Mouse (Mus musculus) ES-Bruce4 (cell line): ENCODE measurements around the gene Tnrc6a. TPM values are rescaled to one million over a fixed set of nuclear protein-coding genes. Genes with fewer than 3 reads are reported as not detected.

Experiments used
- H3K27ac ChIP-seq: 2 replicates; pipeline ENCODE4 v1.5.1; 2012; ENCODE audit warnings: low read length, inconsistent platforms; ENCODE audit not compliant: insufficient read depth
- H3K27me3 ChIP-seq: 2 replicates; pipeline ENCODE4 v1.6.1; 2012; ENCODE audit warnings: mild to moderate bottlenecking, low read length, inconsistent platforms; ENCODE audit not compliant: control insufficient read depth, poor library complexity, insufficient read depth, severe bottlenecking
- H3K36me3 ChIP-seq: 2 replicates; pipeline ENCODE4 v1.6.1; 2012; ENCODE audit warnings: inconsistent platforms, mild to moderate bottlenecking, low read length, moderate library complexity; ENCODE audit not compliant: control insufficient read depth, poor library complexity, insufficient read depth, severe bottlenecking
- H3K4me1 ChIP-seq: one replicate; pipeline ENCODE4 v1.8.1; 2011; ENCODE audit warnings: low read length; ENCODE audit not compliant: control insufficient read depth, insufficient read depth
- H3K4me3 ChIP-seq: 2 replicates; pipeline ENCODE4 v1.5.1; 2011; ENCODE audit warnings: low read depth, mild to moderate bottlenecking, low read length
- H3K9ac ChIP-seq: 2 replicates; pipeline ENCODE4 v1.6.1; 2012; ENCODE audit warnings: low read depth, mild to moderate bottlenecking, inconsistent platforms; ENCODE audit not compliant: poor library complexity, severe bottlenecking
- H3K9me3 ChIP-seq: replicated peaks from 2 replicates; pipeline ENCODE4 v1.6.1; 2012; ENCODE audit warnings: mild to moderate bottlenecking, low read length, inconsistent platforms; ENCODE audit not compliant: control insufficient read depth, poor library complexity, insufficient read depth, severe bottlenecking
- CTCF ChIP-seq: IDR thresholded peaks from one replicate; pipeline ENCODE4 v1.8.1; 2011; ENCODE audit warnings: low read depth, low read length
- EP300 ChIP-seq: IDR thresholded peaks from 2 replicates; pipeline ENCODE4 v1.6.1; 2011; ENCODE audit warnings: low read depth, low read length; ENCODE audit not compliant: insufficient read depth
- POLR2A ChIP-seq: IDR thresholded peaks from one replicate; pipeline ENCODE4 v1.8.1; 2011; ENCODE audit warnings: low read length; ENCODE audit not compliant: insufficient read depth
- polyA plus RNA-seq: library from polyadenylated mRNA; stranded (reverse); fragments of >200 nt; gene quantifications from 2 replicates; pipeline ENCODE4 v1.2.4, GENCODE M21; 2011; ENCODE audit warnings: low read depth; ENCODE audit not compliant: missing spikeins, insufficient read depth, insufficient read length

The Tnrc6a gene
- polyA plus RNA-seq, 1 experiment = 119 TPM

DNA sequence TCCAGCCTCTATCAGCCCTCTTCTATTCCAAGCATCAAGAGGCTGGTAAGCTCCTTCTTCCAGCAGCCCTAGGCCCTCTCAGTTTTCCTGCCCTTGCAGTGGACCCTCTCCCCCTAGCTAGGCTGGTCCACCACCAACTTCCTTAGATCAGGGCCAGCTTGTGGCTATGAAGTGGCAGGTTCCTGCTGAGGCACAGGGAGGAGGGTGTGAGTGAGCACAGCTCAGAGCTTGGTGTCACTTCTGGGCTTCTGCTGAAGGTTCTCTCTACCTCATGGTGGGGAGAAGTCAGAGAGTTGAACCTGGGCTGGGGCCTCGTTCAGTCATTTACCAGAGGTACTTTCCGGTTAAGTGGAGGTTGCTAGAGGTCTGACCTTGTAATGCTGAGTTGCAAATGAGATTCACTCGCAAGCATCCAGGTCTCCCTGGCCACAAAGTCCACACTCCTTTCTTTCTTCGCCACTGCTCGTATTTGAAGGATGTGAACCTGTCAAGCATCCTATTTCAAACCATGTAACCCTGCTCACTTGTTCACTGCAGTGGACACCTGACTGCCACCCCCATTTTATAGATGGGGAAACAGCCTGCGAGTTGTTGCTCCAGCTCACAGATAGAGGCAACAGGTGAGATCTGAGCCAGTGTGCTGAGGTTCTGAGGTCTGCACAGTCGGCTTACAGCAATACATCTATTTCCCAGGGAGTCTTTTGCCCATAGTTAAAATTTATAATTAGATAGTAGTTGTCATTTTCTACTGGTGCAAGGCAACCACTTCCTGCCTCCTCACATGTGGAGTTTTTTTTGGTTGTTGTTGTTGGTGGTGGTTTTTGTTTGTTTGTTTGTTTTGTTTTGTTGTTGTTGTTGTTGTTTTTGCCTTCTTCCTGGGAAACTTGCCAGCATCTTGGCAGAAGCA is 94.0 kb downstream of the Tnrc6a start:
- peaks cover 13% of the 10 kb centered on the region for H3K4me1 ChIP-seq
- no peaks in the 10 kb centered on the region for H3K9me3 ChIP-seq
- no peaks in the 10 kb centered on the region for H3K36me3 ChIP-seq
- no peak overlapping the region for H3K9ac ChIP-seq
- H3K27ac ChIP-seq = peak overlapping the region; percentile 80
- no peak overlapping the region for H3K4me3 ChIP-seq
- no peak for TF ChIP-seq CTCF
- no peak for TF ChIP-seq EP300
- no peak for TF ChIP-seq POLR2A
- no peaks in the 10 kb centered on the region for H3K27me3 ChIP-seq

DNA sequence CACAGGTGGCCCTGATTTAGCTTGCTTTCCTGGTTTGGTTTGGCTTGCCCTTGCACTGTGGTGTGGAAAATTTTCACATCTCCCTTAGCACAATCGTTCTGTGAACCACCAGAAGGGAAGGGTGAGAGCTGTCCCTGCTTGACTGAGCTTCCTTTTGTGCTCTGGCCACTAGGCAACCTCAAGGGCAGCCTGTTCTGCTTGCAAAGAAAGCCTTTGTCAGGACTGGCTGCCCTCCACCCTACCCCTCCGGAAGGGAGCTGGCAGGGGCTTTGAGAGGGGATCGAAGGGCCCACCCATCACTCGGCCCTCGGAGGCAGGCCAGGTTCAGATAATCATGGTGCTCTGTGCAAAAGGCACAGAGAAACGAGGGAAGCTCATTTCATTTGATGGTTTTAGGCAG is 94.9 kb downstream of the Tnrc6a start:
- H3K4me3 ChIP-seq = no peak overlapping the region
- no peaks in the 10 kb centered on the region for H3K9me3 ChIP-seq
- H3K36me3 ChIP-seq = no peaks in the 10 kb centered on the region
- peaks cover 13% of the 10 kb centered on the region for H3K4me1 ChIP-seq
- no peaks in the 10 kb centered on the region for H3K27me3 ChIP-seq
- H3K9ac ChIP-seq = no peak overlapping the region
- peak overlapping the region; percentile 80 for H3K27ac ChIP-seq
- TF ChIP-seq CTCF = no peak
- TF ChIP-seq EP300 = peak; percentile 81
- no peak for TF ChIP-seq POLR2A

DNA sequence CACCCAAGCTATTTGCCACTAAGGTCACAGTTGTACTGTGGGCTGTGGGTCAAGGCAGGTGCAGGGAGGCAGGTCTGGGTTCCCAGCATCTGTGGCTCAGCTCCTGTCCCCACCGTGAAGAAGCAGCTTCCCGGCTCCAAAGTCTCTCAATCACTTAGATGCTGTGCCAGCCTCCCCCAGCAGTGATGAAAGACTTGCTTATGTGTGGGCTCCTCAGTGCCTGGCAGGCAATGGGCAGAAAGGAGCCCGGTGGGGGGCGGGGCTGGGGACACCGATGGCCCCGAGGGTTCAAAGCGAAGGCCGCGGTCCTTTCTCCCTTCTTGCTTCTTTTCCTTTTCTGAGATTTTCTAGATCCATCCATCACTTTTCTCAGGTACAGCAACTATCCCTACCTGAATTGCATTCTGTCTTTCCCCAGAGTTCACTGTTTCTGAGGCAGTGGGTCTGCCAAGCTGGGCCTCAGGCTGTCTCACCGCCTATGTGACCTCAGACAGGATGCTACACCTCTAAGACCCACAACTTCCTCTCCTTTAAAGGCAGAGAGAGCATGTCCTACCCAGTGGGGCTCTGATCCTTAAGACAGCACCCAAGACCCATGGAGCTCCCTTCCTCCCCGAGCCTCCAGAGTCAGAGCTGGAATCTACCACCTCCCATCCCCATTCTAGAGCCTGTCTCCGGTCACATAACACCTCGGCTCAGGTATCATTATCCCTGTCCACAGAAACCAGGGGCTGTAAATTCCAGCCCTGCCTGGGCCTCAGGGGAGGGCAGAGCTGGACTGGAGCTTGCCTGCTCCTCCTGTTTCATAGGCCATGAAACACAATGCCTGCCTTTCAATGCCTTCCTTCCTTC is 96.3 kb downstream of the Tnrc6a start:
- Histone ChIP-seq H3K9me3 (no peaks in the 10 kb centered on the region), H3K27me3 (no peaks in the 10 kb centered on the region), H3K27ac (peak overlapping the region; percentile 90), H3K36me3 (no peaks in the 10 kb centered on the region), H3K9ac (no peak overlapping the region; the same call in 1 of the 2 replicates), H3K4me3 (no peak overlapping the region; the same call in 1 of the 2 replicates), H3K4me1 (peaks cover 7% of the 10 kb centered on the region)
- TF ChIP-seq EP300 = peak; percentile 84
- TF ChIP-seq POLR2A = no peak

DNA sequence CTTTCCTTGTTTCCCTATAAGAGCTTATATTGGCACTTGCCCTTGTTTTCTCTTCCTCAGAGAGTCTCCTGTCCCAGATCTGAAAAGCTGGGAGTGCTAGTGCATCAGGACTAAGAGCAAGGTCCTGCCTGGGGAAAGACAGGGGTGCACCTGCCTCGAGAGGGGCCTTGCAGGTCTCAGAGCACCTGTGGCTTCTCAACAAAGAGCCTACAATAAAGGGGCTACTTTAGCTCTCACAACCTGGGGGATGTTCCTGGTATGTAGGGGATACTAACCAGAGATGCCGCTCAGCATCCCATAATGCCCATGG is 96.9 kb downstream of the Tnrc6a start:
- Histone ChIP-seq H3K27me3 (no peaks in the 10 kb centered on the region), H3K4me1 (peaks cover 7% of the 10 kb centered on the region), H3K4me3 (no peak overlapping the region), H3K36me3 (no peaks in the 10 kb centered on the region), H3K9ac (no peak overlapping the region), H3K9me3 (no peaks in the 10 kb centered on the region), H3K27ac (peak overlapping the region; percentile 90)
- no peak for TF ChIP-seq POLR2A
- TF ChIP-seq CTCF = no peak
- TF ChIP-seq EP300 = no peak

DNA sequence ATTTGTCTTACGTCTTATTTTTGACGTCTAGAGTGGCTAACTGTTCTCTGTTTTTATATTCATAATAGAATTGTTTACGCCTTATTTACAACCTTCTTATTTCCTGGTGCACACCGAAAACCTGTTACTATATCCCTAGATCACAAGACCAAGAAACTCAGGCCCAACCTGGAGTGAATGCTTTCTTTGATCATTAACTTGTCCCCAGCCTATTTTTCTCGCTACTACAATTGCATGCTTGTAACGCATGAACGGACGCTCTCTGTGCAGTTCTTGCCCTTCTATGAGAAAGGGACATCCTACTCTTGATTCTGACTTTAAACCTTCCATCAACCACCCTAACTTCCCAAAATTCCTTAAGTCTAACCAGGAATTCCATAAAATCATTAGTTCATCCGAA is 100.4 kb downstream of the Tnrc6a start:
- Histone ChIP-seq H3K9ac (no peak overlapping the region), H3K27ac (no peak overlapping the region)
- TF ChIP-seq EP300 = no peak
- TF ChIP-seq CTCF = no peak
- TF ChIP-seq POLR2A = no peak

DNA sequence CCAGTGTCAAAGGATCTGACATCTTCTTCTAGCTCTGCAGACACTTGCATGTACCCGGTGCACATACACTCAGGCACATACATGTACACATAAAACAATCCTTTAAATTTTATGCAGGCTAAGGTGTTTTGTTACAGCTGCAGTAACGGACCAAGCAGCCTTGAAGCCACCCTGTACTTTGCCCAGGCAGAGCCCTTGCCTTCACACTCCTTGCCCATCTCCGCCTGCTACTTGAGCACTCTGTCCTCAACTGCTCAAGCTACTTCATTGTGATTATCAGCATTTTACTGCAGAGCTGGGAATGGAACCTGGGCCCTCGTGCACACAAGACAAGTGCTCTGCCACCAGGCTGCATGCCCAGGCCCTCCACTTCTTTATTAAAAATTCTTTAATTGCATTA is 101.5 kb downstream of the Tnrc6a start:
- Histone ChIP-seq H3K4me1 (no peaks in the 10 kb centered on the region), H3K36me3 (no peaks in the 10 kb centered on the region), H3K4me3 (no peak overlapping the region), H3K9me3 (no peaks in the 10 kb centered on the region), H3K27me3 (no peaks in the 10 kb centered on the region), H3K27ac (no peak overlapping the region), H3K9ac (no peak overlapping the region)
- TF ChIP-seq CTCF (no peak), EP300 (no peak), POLR2A (no peak)

More for the DNA sequence above, 100.4 kb downstream of the Tnrc6a start:
- Histone ChIP-seq H3K36me3 (no peaks in the 10 kb centered on the region), H3K4me1 (peaks cover 3% of the 10 kb centered on the region), H3K4me3 (no peak overlapping the region), H3K27me3 (no peaks in the 10 kb centered on the region), H3K9me3 (no peaks in the 10 kb centered on the region)
